Mouse (Mus musculus) ES-Bruce4 (cell line): Measurements from ENCODE around the gene Sik3.

Experiments
- CTCF ChIP-seq: IDR thresholded peaks from one replicate; pipeline ENCODE4 v1.8.1; 2011; ENCODE audit warnings: low read depth, low read length
- POLR2A ChIP-seq: IDR thresholded peaks from one replicate; pipeline ENCODE4 v1.8.1; 2011; ENCODE audit warnings: low read length; ENCODE audit not compliant: insufficient read depth

- no peak for TF ChIP-seq CTCF
- TF ChIP-seq POLR2A = no peak
Measured at GRCm38 (mm10) chr9:46140811-46141210, 128.2 kb downstream of the Sik3 start.
